In genomic region chr11:98587684-98588546, GRCm38 (mm10) we compare ENCODE assay signal across 8 mouse cellular contexts. TPM values are rescaled to one million over a fixed set of nuclear protein-coding genes. Genes with fewer than 3 reads are reported as not detected.
DNase-seq lines count a peak whose midpoint lies in the region; ATAC-seq and TF ChIP-seq lines count a peak whose summit lies in the region.

No protein-coding gene starts in this region.

- no peak overlapping the region for H3ac ChIP-seq in C2C12 (ENCODE audit: control insufficient read depth, insufficient read length, low read depth)

- TF ChIP-seq POLR2A in bone marrow, adult 2 months (IDR thresholded peaks at IDR 0.05; ENCODE audit: borderline replicate concordance, control insufficient read depth, low read depth, low read length): no peak

- peaks cover 6% of the 10 kb centered on the region for H3K36me3 ChIP-seq in C2C12 (ENCODE audit: control insufficient read depth, insufficient read depth)
- H3K36me3 ChIP-seq in heart, embryonic 13.5 days: peaks cover 15% of the 10 kb centered on the region
- H3K36me3 ChIP-seq in kidney, embryonic 16.5 days (ENCODE audit: insufficient read depth, low read length): peaks cover 10% of the 10 kb centered on the region; the same call in 1 of the 2 replicates
- peaks cover 7% of the 10 kb centered on the region for H3K36me3 ChIP-seq in midbrain, postnatal 0 days (ENCODE audit: insufficient read depth, low read length)

- no peaks in the 10 kb centered on the region for H3K9me3 ChIP-seq in heart, embryonic 13.5 days
- H3K9me3 ChIP-seq in kidney, embryonic 16.5 days (ENCODE audit: low read length): no peaks in the 10 kb centered on the region
- no peaks in the 10 kb centered on the region for H3K9me3 ChIP-seq in midbrain, postnatal 0 days (ENCODE audit: low read length)

- H3K4me3 ChIP-seq in C2C12 (ENCODE audit: insufficient read depth, poor library complexity, severe bottlenecking): peak overlapping the region; percentile 16
- H3K4me3 ChIP-seq in bone marrow, adult 2 months (replicated peaks; ENCODE audit: control insufficient read depth, low read depth, low read length): peak overlapping the region; percentile 67
- H3K4me3 ChIP-seq in heart, embryonic 13.5 days: peak overlapping the region; percentile 73
- H3K4me3 ChIP-seq in kidney, embryonic 16.5 days (ENCODE audit: low read length): peak overlapping the region; percentile 92
- peak overlapping the region; percentile 74 for H3K4me3 ChIP-seq in midbrain, postnatal 0 days (ENCODE audit: low read depth, low read length)

- H3K9ac ChIP-seq in heart, embryonic 13.5 days: peak overlapping the region; percentile 76
- peak overlapping the region; percentile 68 for H3K9ac ChIP-seq in kidney, embryonic 16.5 days (replicated peaks; ENCODE audit: low read length)
- H3K9ac ChIP-seq in midbrain, postnatal 0 days (replicated peaks; ENCODE audit: low read length, poor library complexity, severe bottlenecking): peak overlapping the region; percentile 39; the same call in 1 of the 2 replicates

- peaks cover 13% of the 10 kb centered on the region for H3K79me3 ChIP-seq in C2C12 (ENCODE audit: low read depth)

- H3K27me3 ChIP-seq in C2C12 (ENCODE audit: control insufficient read depth, insufficient read depth, insufficient read length): peaks cover 23% of the 10 kb centered on the region
- no peaks in the 10 kb centered on the region for H3K27me3 ChIP-seq in heart, embryonic 13.5 days (replicated peaks)
- peaks cover 5% of the 10 kb centered on the region; the same call in 1 of the 2 replicates for H3K27me3 ChIP-seq in kidney, embryonic 16.5 days (ENCODE audit: insufficient read depth, low read length)
- no peaks in the 10 kb centered on the region for H3K27me3 ChIP-seq in midbrain, postnatal 0 days (ENCODE audit: insufficient read depth, low read length)

- peak; percentile 94 for DNase-seq in liver
- peak; percentile 84 for DNase-seq in midbrain, postnatal 0 days (ENCODE audit: low spot score)
- DNase-seq in spleen, postnatal 4 days (ENCODE audit: low spot score in 2 of 2): peak; percentile 70 to 80

- TF ChIP-seq CTCF in C2C12 (IDR thresholded peaks at IDR 0.05; ENCODE audit: control insufficient read depth, insufficient read depth, insufficient read length): no peak
- no peak for TF ChIP-seq CTCF in bone marrow, adult 2 months (IDR thresholded peaks at IDR 0.05; ENCODE audit: control insufficient read depth, insufficient read depth, low read length)
- no peak for TF ChIP-seq CTCF in midbrain, postnatal 0 days (IDR thresholded peaks at IDR 0.05)

- peak overlapping the region; percentile 94 for H3K27ac ChIP-seq in bone marrow, adult 2 months (ENCODE audit: control insufficient read depth, insufficient read depth, low read depth, low read length, poor library complexity)
- H3K27ac ChIP-seq in heart, embryonic 13.5 days (replicated peaks): peak overlapping the region; percentile 94
- peak overlapping the region; percentile 73 for H3K27ac ChIP-seq in kidney, embryonic 16.5 days (ENCODE audit: low read length)
- H3K27ac ChIP-seq in midbrain, postnatal 0 days (ENCODE audit: low read depth, low read length): peak overlapping the region; percentile 39; the same call in 1 of the 2 replicates

- H3K4me2 ChIP-seq in heart, embryonic 13.5 days: peak overlapping the region; percentile 94
- H3K4me2 ChIP-seq in kidney, embryonic 16.5 days (replicated peaks; ENCODE audit: low read depth, low read length): peak overlapping the region; percentile 88
- peak overlapping the region; percentile 84 for H3K4me2 ChIP-seq in midbrain, postnatal 0 days (ENCODE audit: low read depth, low read length, poor library complexity, severe bottlenecking)

- H3K4me1 ChIP-seq in bone marrow, adult 2 months (ENCODE audit: control insufficient read depth, insufficient read depth, low read length): peaks cover 4% of the 10 kb centered on the region
- peaks cover 79% of the 10 kb centered on the region for H3K4me1 ChIP-seq in heart, embryonic 13.5 days
- peaks cover 41% of the 10 kb centered on the region for H3K4me1 ChIP-seq in kidney, embryonic 16.5 days (ENCODE audit: insufficient read depth, low read length)
- H3K4me1 ChIP-seq in midbrain, postnatal 0 days (ENCODE audit: insufficient read depth, low read length): peaks cover 20% of the 10 kb centered on the region

- 11% methylated on average over 20 of the region's 20 CpGs for WGBS in bone marrow, adult 2 months
- WGBS in heart, embryonic 13.5 days: 5% methylated on average over 20 of the region's 20 CpGs
- 4% methylated on average over 20 of the region's 20 CpGs for WGBS in kidney, embryonic 16.5 days
- 5% methylated on average over 20 of the region's 20 CpGs for WGBS in midbrain, postnatal 0 days

- peaks cover 31% of the 10 kb centered on the region for H3K79me2 ChIP-seq in C2C12 (ENCODE audit: control insufficient read depth, insufficient read depth)

- peak; percentile 65 for ATAC-seq in erythroblast, adult 5-6 weeks (replicated peaks; ENCODE audit: low FRiP score, poor library complexity, severe bottlenecking)
- ATAC-seq in heart, embryonic 13.5 days (ENCODE audit: extremely low read depth, insufficient number of reproducible peaks, low FRiP score, low TSS enrichment): peak; percentile 66
- peak; percentile 46 for ATAC-seq in kidney, embryonic 16.5 days (ENCODE audit: low FRiP score, low TSS enrichment)
- peak; percentile 32 for ATAC-seq in midbrain, postnatal 0 days (ENCODE audit: low FRiP score)

TF ChIP-seq in C2C12, 6 proteins besides CTCF, POLR2A, EP300 and RAD21:
- TF ChIP-seq MAX (IDR thresholded peaks at IDR 0.05) (peak; percentile 4), CEBPB (IDR thresholded peaks at IDR 0.05; ENCODE audit: low read depth) (no peak)

RNA-seq across cellular contexts. Expression of gene Ormdl3, which starts 0.7 kb away (rescaled TPM):
- polyA plus RNA-seq in C2C12 (2012; fragmentation: generic; extraction: Trizol): 25.0 TPM
- 41.1 and 41.2 TPM in 2 replicates for polyA plus RNA-seq in bone marrow, adult 2 months (2011; ENCODE audit: insufficient read depth, insufficient read length, low replicate concordance, missing spikeins)
- 20.5 and 31.9 TPM in 2 replicates for total RNA-seq in erythroblast, adult 5-6 weeks (2015; ENCODE audit: low replicate concordance)
- total RNA-seq in erythroblast, adult 5-6 weeks (2017; ENCODE audit: low replicate concordance): 37.9 and 51.6 TPM in 2 replicates
- 63.4 and 76.8 TPM in 2 replicates for polyA plus RNA-seq in heart, embryonic 13.5 days (2015; fragmentation: Nextera tagmentation; extraction: Ambion mirVana)
- 67.2 and 67.6 TPM in 2 replicates for polyA plus RNA-seq in kidney, embryonic 16.5 days (2015; fragmentation: Nextera tagmentation; extraction: Ambion mirVana)
- 104 and 115 TPM in 2 replicates for total RNA-seq in midbrain, postnatal 0 days (2014; rRNA removed)
- polyA plus RNA-seq in midbrain, postnatal 0 days (2015; fragmentation: Nextera tagmentation; extraction: Ambion mirVana): 108 and 111 TPM in 2 replicates

RNA-seq across cellular contexts. Expression of gene Lrrc3c, which starts 10.2 kb away (rescaled TPM):
- polyA plus RNA-seq in C2C12 (2012; fragmentation: generic; extraction: Trizol): not detected
- not detected in 2 replicates for polyA plus RNA-seq in bone marrow, adult 2 months (2011; ENCODE audit: insufficient read depth, insufficient read length, low replicate concordance, missing spikeins)
- total RNA-seq in erythroblast, adult 5-6 weeks (2015; ENCODE audit: low replicate concordance): not detected in 2 replicates
- total RNA-seq in erythroblast, adult 5-6 weeks (2017; ENCODE audit: low replicate concordance): not detected in 2 replicates
- not detected in 2 replicates for polyA plus RNA-seq in heart, embryonic 13.5 days (2015; fragmentation: Nextera tagmentation; extraction: Ambion mirVana)
- polyA plus RNA-seq in kidney, embryonic 16.5 days (2015; fragmentation: Nextera tagmentation; extraction: Ambion mirVana): not detected in 2 replicates
- total RNA-seq in midbrain, postnatal 0 days (2014; rRNA removed): not detected in 2 replicates
- polyA plus RNA-seq in midbrain, postnatal 0 days (2015; fragmentation: Nextera tagmentation; extraction: Ambion mirVana): not detected in 2 replicates

RNA-seq across cellular contexts. Expression of gene Zpbp2, which starts 37.0 kb away (rescaled TPM):
- polyA plus RNA-seq in C2C12 (2012; fragmentation: generic; extraction: Trizol): not detected
- 2.2 and 6.5 TPM in 2 replicates for polyA plus RNA-seq in bone marrow, adult 2 months (2011; ENCODE audit: insufficient read depth, insufficient read length, low replicate concordance, missing spikeins)
- total RNA-seq in erythroblast, adult 5-6 weeks (2015; ENCODE audit: low replicate concordance): not detected in 2 replicates
- total RNA-seq in erythroblast, adult 5-6 weeks (2017; ENCODE audit: low replicate concordance): 4.6 TPM in 1 of 2 replicates, not detected in the other
- 0.15 and 0.34 TPM in 2 replicates for polyA plus RNA-seq in heart, embryonic 13.5 days (2015; fragmentation: Nextera tagmentation; extraction: Ambion mirVana)
- polyA plus RNA-seq in kidney, embryonic 16.5 days (2015; fragmentation: Nextera tagmentation; extraction: Ambion mirVana): 0.87 TPM in 1 of 2 replicates, not detected in the other
- 0.24 TPM in 1 of 2 replicates, not detected in the other for total RNA-seq in midbrain, postnatal 0 days (2014; rRNA removed)
- polyA plus RNA-seq in midbrain, postnatal 0 days (2015; fragmentation: Nextera tagmentation; extraction: Ambion mirVana): 0.36 and 0.39 TPM in 2 replicates

RNA-seq across cellular contexts. Expression of gene Gm12355, which starts 37.5 kb away (rescaled TPM):
- polyA plus RNA-seq in C2C12 (2012; fragmentation: generic; extraction: Trizol): 0.34 TPM
- 50.6 and 60.6 TPM in 2 replicates for polyA plus RNA-seq in bone marrow, adult 2 months (2011; ENCODE audit: insufficient read depth, insufficient read length, low replicate concordance, missing spikeins)
- 1.0 and 2.5 TPM in 2 replicates for total RNA-seq in erythroblast, adult 5-6 weeks (2015; ENCODE audit: low replicate concordance)
- 0.60 and 1.1 TPM in 2 replicates for total RNA-seq in erythroblast, adult 5-6 weeks (2017; ENCODE audit: low replicate concordance)
- polyA plus RNA-seq in heart, embryonic 13.5 days (2015; fragmentation: Nextera tagmentation; extraction: Ambion mirVana): 0.28 and 0.55 TPM in 2 replicates
- polyA plus RNA-seq in kidney, embryonic 16.5 days (2015; fragmentation: Nextera tagmentation; extraction: Ambion mirVana): 0.86 and 1.6 TPM in 2 replicates
- not detected in 2 replicates for total RNA-seq in midbrain, postnatal 0 days (2014; rRNA removed)
- 0.28 and 0.44 TPM in 2 replicates for polyA plus RNA-seq in midbrain, postnatal 0 days (2015; fragmentation: Nextera tagmentation; extraction: Ambion mirVana)

RNA-seq across cellular contexts. Expression of gene Gsdma3, which starts 38.2 kb away (rescaled TPM):
- not detected for polyA plus RNA-seq in C2C12 (2012; fragmentation: generic; extraction: Trizol)
- polyA plus RNA-seq in bone marrow, adult 2 months (2011; ENCODE audit: insufficient read depth, insufficient read length, low replicate concordance, missing spikeins): not detected in 2 replicates
- not detected in 2 replicates for total RNA-seq in erythroblast, adult 5-6 weeks (2015; ENCODE audit: low replicate concordance)
- not detected in 2 replicates for total RNA-seq in erythroblast, adult 5-6 weeks (2017; ENCODE audit: low replicate concordance)
- polyA plus RNA-seq in heart, embryonic 13.5 days (2015; fragmentation: Nextera tagmentation; extraction: Ambion mirVana): not detected in 2 replicates
- not detected in 2 replicates for polyA plus RNA-seq in kidney, embryonic 16.5 days (2015; fragmentation: Nextera tagmentation; extraction: Ambion mirVana)
- total RNA-seq in midbrain, postnatal 0 days (2014; rRNA removed): not detected in 2 replicates
- polyA plus RNA-seq in midbrain, postnatal 0 days (2015; fragmentation: Nextera tagmentation; extraction: Ambion mirVana): not detected in 2 replicates

Comparison
In these comparisons a context has a peak if more than half of its experiments do, and no peak if none do; other contexts are left out.
1. Peak in every context shown above with its lines: DNase-seq, ATAC-seq, H3K4me3 ChIP-seq and H3K27ac ChIP-seq.
2. H3K4me3 ChIP-seq: peak in every context shown above with its lines; median percentile 92 in kidney, embryonic 16.5 days; 74 in midbrain, postnatal 0 days; 73 in heart, embryonic 13.5 days; 67 in bone marrow, adult 2 months; 16 in C2C12.
3. H3K27ac ChIP-seq: peak in every context shown above with its lines; median percentile 94 in bone marrow, adult 2 months; 94 in heart, embryonic 13.5 days; 73 in kidney, embryonic 16.5 days; 39 in midbrain, postnatal 0 days.